Mouse (Mus musculus) left cerebral cortex, adult 9 months (tissue): ENCODE results near the gene Cfap100.

Experiments used
- DNase-seq, 2 experiments: peaks; one replicate each; pipeline ENCODE4 v3.0.0; 2022; ENCODE audit warnings: low spot score in 2 of 2

The Cfap100 gene

DNA sequence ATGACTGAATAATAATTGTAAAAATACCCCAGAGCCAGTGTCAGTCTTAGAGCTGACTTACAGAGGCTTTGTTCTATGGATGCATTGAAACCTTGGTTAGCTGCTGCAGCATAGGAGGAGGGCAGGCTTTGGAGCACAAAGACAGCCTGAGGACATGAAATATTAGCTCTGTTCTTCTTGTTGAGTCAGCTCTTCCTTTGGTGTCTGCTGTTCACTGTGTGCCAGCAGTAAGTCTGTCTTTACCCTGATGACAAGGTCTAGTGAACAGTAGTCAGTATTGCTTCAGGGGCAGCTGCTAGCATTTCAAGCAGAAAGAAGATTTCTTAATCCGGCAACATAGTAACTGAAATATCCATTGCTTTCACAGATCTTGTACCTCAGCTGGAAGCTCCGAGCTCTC, 47.1 kb downstream of the Cfap100 start:
- no peak for DNase-seq

DNA sequence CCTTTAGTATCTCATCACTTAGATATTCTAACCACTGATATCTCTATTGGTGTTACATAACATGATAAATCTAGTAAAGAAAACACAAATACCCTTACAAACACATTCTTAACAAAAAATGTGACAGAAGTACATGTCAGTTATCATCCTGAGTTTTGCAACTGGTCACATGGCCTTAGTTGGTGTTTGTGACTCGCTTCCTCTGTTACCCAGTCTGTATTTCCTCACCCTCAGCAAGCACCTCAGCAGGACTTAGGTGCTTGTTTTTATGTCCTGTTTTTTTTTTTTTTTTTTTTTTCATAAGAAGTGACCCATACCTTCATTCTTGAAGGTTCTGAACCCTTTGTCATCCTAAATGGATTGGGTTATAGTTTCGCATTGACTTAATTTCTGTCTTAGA, 50.9 kb downstream of the Cfap100 start:
- no peak for DNase-seq

DNA sequence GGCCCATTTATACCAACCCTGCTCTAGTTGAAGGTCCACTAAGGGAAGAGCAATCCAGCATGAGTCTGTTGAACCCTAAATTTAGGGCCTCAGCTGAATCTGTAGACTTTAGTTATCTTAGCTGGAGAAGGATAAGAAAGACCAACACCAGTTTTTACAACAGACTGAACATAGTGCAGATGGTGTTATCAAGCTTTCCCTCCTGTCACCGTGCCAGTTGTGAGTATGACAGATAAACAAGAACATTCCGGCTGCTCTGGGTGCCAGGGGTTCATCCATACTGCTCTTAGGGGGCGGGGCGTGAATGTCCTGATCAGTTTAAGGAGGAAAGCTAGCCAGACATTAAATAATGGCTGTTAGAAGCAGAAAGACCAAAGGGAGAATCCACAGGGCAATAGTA, 54.0 kb downstream of the Cfap100 start:
- no peak for DNase-seq

DNA sequence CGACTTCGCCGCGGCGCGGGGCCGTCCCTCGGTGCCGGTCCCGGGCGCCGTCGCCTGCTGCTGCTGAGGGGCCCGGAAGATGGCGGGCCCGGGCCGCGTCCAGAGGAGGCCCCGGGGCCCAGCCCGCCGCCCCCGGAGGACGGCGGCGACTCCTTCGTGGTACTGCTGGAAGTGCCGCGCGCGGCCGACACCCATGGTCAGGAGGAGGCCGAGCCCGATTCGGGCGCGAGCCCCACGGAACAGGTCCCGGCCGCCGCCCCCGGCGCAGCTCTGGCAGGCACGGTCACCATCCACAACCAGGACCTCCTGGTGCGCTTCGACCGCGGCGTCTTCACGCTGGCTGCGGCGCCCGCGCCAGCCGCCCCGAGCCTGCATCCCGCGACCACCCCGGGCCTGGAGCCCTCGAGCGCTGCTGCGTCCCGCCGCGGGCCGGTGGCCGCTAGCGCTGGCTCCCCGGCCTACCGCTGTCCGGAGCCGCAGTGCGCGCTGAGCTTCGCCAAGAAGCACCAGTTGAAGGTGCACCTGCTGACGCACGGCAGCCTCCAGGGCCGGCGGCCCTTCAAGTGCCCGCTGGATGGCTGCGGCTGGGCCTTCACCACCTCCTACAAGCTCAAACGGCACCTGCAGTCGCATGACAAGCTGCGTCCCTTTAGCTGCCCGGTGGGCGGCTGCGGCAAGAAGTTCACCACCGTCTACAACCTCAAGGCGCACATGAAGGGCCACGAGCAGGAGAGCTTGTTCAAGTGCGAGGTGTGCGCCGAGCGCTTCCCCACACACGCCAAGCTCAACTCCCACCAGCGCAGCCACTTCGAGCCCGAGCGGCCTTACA, 58.7 kb downstream of the Cfap100 start:
- DNase-seq = peak in 1 of 2 experiments; percentile 36

DNA sequence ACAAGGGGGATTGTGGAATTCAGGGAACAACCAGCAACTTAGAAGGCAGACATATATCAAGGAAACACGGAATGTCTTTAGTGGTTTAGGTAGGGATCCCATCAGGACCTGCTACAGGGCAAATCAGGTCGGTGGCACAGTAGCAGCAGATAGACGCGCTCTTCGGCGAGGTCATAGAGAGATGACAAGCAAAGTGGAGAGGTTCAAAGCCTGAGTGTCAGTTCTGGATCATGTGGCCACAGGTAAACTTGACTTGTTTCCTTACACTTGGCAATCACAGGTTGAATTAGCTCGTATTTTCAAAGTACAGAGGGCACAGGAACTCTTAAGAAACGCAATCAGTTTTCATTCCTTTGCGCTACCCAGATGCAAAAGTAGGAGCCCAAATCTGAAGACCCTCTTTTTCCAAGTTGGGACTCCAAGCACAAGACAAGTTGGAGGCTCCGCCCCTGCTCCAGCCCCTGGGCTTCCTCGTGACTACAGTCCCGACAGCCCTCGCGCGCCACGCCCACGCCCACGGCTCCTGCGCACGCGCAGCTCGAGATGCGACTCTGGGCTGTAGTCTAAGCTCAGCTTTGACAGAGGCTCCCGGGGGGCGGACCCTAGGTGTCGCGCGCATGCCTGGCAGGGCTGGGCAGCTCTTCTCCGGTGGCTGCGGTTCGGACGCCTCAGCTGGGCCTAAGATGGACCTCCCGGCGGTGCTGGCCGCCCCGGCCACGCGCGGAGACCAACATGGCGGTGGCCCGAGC, 59.4 kb downstream of the Cfap100 start, which contains the start of gene Zxdc:
Gene Zxdc, plus strand, starts transcription at position 517 of the 749 bp plus-strand sequence.
- DNase-seq = peak; percentile 97 to 100

DNA sequence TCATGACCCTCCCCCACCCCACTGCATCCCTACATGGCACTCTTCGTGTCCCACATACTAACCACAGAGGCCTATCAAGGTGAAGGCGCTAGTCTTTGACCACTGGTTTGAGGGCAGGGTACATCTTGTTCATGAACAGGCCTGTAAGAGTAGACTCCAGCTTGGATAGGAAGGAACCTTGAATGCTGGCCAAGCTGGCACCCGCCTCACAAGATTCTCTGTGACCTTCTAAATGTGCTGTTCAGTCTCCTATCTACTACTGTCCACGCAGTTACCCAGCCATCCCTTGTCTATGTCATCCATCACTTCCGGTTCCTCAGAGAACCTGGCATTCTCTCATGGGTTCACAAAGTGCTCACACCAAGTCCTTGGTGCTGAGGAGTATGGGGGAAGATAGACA, 65.3 kb downstream of the Cfap100 start:
- no peak for DNase-seq

DNA sequence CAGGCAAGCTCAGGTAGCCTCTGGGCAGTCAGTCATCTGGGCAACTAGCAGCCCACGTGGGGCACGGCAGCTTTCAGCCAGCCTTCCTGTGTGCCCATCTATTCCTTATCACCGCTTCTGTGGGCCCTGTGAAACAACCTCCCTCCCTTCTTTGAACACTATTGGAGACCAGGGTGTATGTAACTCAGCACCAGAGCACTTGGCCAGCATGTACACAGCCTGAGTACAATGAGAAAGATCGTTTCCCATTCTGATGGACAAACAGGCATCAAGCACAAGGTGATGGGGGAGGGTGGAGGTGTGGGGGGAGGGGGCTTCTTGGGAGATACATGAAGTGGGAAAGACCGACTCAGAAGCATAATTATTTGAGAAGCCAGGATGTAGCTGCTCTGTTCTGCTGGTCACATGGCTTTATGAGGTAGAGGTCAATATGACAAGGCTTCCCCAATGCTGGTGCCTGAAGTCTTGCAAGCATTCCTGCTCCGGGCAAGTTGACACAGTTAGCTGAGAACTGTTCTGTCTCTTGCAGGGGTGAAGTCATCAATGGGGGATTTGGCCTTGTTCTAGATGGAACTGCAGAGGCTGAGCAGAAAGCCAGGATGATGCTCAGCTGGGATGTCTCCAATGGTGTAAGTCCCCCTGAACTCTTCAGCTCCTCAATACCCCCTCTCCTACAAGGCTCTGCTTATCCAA, 67.5 kb downstream of the Cfap100 start:
- DNase-seq = no peak

DNA sequence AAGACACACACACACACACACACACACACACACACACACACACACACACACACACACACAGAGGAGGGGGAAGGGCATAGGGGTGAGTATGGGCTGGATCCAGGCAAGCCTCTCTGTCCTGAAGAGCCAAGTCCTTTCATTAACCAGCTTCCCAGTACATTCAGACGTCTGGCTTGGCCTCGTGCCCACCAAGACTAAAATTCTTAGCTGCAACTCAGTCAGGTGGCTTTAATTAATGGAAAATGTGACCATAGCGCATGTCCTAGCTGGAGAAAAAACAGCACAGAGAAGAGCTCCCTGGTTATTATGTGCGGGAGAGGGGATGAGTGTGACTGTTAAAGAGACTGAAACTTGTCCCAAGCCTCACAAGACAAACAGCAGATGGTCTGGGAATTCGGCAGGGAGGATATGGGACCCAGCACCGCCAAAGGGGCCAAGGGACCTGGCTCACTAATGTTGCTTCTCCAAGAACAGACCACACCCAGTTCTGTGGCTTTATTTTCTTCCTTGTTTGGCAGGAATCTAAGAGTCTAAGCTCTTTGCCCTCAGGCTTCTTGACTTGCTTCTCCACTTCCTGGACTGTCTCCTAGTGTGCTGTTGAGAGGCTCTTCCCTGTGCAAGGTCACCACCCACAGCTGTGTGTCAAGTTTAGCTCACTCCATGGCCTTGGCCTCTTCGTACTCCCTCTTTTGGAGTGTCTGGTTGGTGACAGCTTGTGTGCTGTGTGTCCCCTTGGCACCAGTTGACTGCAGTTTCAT, 68.4 kb downstream of the Cfap100 start:
- peak in 1 of 2 experiments; percentile 20 for DNase-seq

DNA sequence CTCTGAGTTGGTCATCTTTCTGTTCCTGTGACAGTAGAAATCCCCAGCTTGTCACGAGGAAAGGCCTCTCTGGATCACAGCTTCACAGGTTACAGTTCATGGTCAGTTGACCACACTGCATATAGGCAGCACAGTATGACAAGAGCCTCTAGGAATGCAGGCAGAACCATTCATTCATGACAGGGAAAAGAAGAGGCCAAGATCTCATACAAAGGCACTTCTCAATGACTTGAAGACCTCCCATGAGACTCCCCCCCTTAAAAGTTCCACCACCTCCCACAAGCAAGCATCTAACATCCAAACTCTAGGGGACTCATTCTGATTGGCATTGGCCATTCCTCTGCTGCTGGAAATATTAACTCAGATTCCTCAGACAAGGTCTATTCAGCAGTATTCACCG, 69.2 kb downstream of the Cfap100 start:
- DNase-seq = no peak

DNA sequence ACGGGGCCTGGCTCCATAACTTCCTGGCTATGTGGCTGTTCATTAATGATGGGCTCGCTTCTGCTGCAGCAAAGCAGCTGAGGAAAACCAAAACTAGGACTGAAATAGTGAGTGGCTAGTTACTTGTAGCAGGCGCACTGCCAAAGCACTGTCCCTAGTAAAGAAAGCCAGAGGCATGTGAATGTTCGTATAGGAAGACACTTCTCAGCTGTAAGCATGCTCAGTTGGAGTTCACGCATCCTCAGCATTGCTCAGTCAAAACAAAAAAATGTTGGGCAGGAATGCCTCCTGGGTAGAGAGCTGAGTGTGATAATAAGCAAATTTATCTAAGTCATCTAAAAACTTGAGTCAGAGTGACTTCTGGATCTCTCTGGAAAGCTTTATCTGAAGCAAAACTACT, 70.5 kb downstream of the Cfap100 start:
- no peak for DNase-seq
